Mouse (Mus musculus) ovary, adult 18-20 months (tissue): ENCODE results near the gene Ptpn11.
"Not testable (repeated sequence)": the region's sequence is repeated elsewhere in the genome, so short reads cannot be mapped to it uniquely, and the experiment has no call there.

Experiments used
- DNase-seq: peaks from one replicate; pipeline ENCODE4 v3.0.0; 2022; ENCODE audit warnings: low spot score, mixed read lengths

Gene Ptpn11

DNA sequence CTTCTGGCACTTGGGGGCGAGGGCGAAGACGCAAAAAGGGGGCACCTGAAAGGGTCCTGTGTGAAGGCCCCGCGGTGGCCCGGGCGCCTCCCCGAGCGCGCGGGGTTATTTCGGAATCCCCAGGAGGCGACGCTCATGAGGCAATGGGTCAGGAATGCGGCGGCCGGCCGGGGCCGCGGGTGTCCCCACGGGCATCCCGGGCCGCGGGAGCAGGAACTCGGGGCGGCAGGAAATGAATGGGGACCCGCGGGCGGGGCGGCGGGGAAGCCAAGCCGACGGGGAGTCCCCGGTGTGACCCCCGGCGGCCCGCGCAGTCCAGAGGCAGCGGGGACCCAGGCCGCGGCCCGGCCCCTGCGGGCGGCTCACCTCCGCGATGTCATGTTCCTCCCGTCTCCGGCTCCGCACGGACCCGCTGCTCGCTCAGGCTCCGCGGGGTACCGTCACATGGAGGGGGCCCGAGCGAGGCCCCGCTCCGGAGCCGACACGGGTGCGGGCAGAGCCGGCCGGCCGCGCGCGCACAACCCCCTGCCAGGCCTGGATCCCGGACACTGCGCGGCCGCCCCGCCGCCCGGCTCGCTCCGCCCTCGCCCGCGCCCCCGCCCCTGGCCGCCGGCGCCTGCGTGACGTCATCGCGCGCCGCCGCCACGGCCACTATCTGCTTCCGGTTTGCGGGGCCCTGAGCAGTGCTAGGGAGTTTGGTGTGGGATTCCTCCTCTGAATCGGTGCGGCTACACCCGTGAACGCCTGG is at the start of gene Ptpn11:
TSS of gene Ptpn11 (minus strand) at position 562 of the 748 bp plus-strand sequence.
- peak; percentile 66 for DNase-seq

DNA sequence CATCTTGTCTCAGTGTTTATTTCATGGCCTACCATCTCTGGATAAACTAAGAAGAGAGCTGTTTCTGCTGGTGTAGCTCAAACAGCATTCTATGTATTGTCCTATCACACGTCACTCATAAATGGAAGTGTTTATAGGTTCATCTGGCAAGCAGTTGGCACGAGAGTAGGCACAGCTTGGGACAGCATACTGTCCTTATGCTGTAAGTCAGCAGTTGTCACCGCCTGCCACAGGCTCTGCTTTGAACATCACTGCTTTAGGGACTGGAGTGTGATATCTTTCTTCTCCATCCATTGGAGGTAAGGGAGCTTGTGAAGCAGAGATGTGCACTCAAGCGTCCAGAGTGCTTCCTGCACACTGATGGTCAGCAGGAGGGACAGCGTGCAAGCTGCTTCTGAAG is 48.6 kb upstream of the Ptpn11 start:
- no peak for DNase-seq

- no peak for DNase-seq
These were observed 47.0 kb upstream of the Ptpn11 start for GRCm38 (mm10) chr5:121238208-121238607.

GRCm38 (mm10) chr5:121236171-121236570 is 45.0 kb upstream of the Ptpn11 start:
- DNase-seq = no peak

- DNase-seq = no peak
These were observed 42.5 kb upstream of the Ptpn11 start for GRCm38 (mm10) chr5:121233726-121234125.

DNA sequence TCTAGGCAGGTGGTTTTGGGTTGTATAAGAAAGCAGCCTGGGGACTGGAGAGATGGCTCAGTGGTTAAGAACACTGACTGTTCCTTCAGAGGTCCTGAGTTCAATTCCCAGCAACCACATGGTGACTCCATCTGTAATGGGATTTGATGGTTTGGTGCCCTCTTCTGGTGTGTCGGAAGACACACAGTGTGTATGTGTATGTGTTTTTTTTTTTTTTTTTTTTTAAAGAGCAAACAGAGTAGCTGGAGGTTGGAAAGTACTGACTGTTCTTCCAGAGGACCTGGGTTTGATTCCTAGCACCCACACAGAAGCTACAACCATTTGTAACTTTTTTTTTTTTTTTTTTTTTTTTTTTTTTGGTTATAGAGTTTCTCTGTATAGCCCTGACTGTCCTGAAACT is 41.6 kb upstream of the Ptpn11 start:
- no peak for DNase-seq

- no peak for DNase-seq
These were observed 39.6 kb upstream of the Ptpn11 start for GRCm38 (mm10) chr5:121230811-121231210.

DNA sequence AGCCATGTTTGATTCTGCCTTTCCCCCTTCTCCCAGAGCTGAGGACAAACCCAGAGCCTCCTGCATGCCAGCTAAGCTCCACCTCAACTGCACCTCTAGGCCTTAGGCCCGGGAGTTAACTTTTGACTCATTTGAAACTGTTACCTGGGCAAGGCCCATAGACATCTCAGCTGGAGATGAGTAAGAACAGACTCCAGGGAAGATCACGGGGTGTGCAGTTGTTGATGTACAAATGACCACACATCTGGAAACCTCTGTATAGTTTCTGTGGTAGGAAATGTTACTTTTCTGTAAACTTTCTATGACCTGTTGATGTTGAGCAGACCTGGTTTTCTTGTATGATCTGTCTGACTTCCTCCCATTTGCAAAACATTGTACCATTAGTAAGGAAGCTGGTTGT is 38.0 kb upstream of the Ptpn11 start:
- no peak for DNase-seq

GRCm38 (mm10) chr5:121227330-121227729 is 36.1 kb upstream of the Ptpn11 start:
- not testable (repeated sequence) for DNase-seq

DNA sequence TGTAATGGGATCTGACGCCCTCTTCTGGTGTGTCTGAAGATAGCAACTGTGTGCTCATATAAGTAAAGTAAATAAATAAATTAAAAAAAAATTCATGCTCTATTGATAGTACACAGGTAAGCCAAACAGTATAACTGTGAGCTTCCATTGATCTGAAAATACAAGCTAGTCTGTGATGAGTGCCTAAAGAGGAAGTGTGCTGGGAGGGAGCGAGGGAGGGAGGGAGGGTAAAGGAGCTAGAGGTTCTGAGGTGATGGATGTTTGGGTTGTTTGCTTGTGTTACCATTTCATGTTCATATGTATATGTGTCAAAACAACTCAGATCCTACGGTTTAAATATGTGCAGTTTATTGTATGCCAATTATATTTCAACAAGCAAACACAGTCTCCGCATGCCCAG is 35.6 kb upstream of the Ptpn11 start:
- no peak for DNase-seq

DNA sequence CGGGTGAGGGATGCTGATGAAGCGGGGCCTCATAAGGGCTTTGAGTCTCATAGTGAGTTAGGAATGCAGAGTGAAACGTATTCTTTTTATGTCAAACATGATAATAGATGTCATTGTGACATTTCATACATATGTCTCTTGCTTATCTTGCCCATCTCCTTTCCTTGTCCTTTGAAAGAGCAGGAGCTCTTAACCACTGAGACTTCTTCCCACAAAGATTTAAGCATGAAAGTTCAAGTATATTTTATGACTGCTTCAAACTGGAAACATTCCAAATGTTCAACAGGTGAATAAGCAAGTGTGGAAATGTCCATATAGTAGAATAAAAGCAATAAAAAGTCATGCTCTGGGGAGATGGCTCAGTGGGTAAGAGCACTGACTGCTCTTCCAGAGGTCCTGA is 35.2 kb upstream of the Ptpn11 start:
- DNase-seq = no peak

- DNase-seq = no peak
These were observed 34.7 kb upstream of the Ptpn11 start for GRCm38 (mm10) chr5:121225854-121226253.

DNA sequence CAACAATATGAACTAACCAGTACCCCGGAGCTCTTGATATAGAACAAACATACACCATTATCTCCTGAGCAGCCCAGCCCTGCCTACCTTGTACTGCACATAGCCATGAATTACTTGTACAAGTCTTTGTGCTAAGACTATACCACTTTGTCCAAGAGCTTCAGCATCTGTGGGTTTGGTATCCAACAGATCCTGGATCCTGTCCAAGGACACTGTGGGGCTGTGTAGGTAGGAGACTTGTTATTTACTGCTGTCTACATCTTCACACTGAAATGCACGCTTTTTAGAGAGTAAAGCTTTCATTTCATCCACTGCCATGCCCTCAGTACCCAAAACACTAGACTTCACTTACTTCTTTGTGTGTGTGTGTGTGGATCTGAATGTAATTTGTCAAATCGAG is 33.7 kb upstream of the Ptpn11 start:
- DNase-seq = no peak

- DNase-seq = not testable (repeated sequence)
These were observed 32.8 kb upstream of the Ptpn11 start for GRCm38 (mm10) chr5:121224020-121224419.

DNA sequence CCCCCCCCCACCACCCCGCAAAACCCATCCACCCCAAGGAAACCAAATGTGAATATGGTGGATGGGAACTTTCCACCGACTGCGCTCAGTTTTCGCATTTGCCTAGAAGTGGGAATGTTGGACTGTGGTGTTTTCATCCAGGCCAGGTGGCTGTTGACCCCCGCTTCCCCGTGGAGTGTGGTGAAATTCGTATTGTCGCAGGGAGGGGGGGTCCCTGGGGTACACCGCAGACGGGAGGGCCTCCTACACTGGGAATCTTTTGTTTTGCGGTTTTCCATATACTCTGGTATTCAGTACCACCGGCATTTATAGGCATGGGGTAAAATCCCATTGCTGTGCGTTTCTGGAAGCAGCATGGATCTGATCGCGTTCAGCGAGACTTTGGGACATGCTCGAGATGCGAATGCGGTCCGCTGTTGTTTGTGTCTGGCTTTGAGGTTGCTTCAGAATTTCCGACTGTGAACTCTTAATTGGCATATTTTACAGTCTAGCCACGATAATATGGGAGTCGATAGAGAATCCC is 30.2 kb upstream of the Ptpn11 start:
- no peak for DNase-seq

GRCm38 (mm10) chr5:121220732-121221301 is 29.6 kb upstream of the Ptpn11 start:
- no peak for DNase-seq

DNA sequence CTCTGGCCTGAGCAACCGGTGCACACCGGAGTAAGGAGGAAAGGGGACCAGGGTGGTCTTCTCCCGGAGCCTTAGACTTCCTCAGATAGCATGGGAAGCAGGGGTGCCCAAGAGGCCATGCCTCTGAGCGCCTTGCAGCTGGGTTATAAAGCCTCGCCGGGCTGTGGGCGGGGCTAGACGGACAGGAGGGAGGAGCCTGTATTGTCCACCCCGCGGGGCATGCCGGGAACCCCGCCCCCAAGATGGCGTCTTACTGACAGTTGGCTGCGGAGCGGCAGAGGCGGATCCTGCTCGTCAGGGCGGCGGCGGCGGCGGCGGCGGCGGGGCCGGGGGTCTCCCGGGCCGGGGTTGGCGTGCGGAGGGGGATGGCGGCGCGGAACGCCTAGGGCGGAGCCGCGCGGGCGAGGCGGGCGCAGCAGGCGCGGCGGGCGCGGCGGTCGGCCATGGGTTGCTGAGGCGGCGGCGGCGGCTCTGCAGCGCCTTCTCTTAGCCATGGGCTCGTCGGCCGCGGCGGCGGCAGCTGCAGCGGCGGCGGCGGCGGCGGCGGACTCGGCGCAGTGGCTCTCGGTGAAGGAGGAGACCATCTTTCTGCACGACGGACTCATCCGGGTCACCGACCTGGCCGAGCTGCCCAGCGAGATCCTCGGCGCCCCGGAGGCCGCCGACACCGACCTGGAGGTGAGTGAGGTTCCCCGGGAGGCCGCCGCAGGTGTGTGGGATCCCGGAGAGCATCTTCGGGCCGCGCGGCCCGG is 29.0 kb upstream of the Ptpn11 start, which contains the start of gene Hectd4:
TSS of gene Hectd4 (plus strand) at position 240 of the 752 bp plus-strand sequence.
- peak; percentile 91 for DNase-seq

DNA sequence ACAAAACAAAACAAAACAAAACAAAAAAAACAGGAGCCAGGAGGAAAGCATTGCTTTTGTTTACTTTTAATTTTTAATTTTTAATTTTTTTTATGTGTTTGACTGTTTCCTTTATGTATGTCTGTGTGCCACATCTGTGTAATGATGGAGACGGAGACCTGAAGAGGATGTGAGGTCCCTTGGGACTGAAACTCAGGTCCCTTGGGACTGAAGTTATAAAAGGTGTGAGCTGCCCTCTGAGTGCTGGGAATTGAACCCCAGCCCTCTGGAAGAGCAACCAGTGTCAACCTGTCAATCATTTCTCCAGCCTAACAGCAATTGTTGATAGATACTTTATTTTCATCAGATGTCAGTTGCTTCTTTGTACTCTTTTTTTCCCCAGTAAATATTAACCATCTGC is 28.0 kb upstream of the Ptpn11 start:
- DNase-seq = no peak

GRCm38 (mm10) chr5:121217313-121217634 is 26.1 kb upstream of the Ptpn11 start:
- DNase-seq = no peak

DNA sequence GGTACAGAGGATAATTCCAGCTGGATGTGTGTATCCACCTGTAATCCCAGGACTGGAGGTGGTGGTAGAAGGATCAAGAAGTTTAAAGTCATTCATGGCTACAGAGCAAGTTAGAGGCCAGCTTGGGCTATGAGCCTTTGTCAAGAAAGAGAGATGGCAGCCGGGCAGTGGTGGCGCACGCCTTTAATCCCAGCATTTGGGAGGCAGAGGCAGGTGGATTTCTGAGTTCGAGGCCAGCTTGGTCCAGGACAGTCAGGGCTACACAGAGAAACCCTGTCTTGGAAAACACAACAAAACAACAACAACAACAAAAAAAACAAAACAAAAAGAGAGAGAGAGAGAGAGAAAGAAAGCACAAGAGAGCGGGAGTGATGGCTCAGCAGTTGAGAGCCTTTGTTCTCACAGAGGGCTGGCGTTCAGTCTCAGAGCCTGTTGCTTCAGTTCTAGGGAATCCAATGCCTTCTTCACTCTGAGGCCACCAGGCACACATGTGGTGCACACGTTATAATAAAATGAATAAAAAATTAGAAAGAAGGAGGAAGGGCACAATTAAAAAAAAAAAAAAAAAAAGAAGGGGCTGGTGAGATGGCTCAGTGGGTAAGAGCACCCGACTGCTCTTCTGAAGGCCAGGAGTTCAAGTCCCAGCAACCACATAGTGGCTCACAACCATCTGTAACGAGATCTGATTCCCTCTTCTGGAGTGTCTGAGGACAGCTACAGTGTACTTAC is 25.6 kb upstream of the Ptpn11 start:
- not testable (repeated sequence) for DNase-seq

- no peak for DNase-seq
These were observed 24.9 kb upstream of the Ptpn11 start for GRCm38 (mm10) chr5:121216126-121216446.

- peak; percentile 21 for DNase-seq
These were observed 24.4 kb upstream of the Ptpn11 start for GRCm38 (mm10) chr5:121215380-121216125.
